Mouse (Mus musculus) hindbrain, embryonic 16.5 days (tissue): ENCODE results near the gene Il17ra. TPM values are rescaled to one million over a fixed set of nuclear protein-coding genes. Genes with fewer than 3 reads are reported as not detected.

Source experiments
- ATAC-seq: fragments of 200-750 bp; cut with Nextera tagmentation; 2 replicates; pipeline ENCODE4 v1.8.0; 2017; ENCODE audit warnings: moderate TSS enrichment, moderate library complexity
- H3K27ac ChIP-seq: fragments of 300-500 bp; sonication (generic); 2 replicates; pipeline ENCODE4 v1.5.1; 2014; ENCODE audit warnings: low read depth, mild to moderate bottlenecking, control low read depth, low read length, moderate library complexity
- H3K27me3 ChIP-seq: fragments of 300-500 bp; sonication (generic); replicated peaks from 2 replicates; pipeline ENCODE4 v1.6.1; 2014; ENCODE audit warnings: low read length; ENCODE audit not compliant: control insufficient read depth, insufficient read depth
- H3K36me3 ChIP-seq: fragments of 300-500 bp; sonication (generic); 2 replicates; pipeline ENCODE4 v1.6.1; 2014; ENCODE audit warnings: mild to moderate bottlenecking, low read length, moderate library complexity, mixed read lengths; ENCODE audit not compliant: control insufficient read depth, insufficient read depth
- H3K4me1 ChIP-seq: fragments of 300-500 bp; sonication (generic); 2 replicates; pipeline ENCODE4 v1.6.1; 2014; ENCODE audit warnings: low read depth, low read length; ENCODE audit not compliant: control insufficient read depth, insufficient read depth
- H3K4me2 ChIP-seq: fragments of 300-500 bp; sonication (generic); 2 replicates; pipeline ENCODE4 v1.6.1; 2014; ENCODE audit warnings: mild to moderate bottlenecking, low read length, control low read depth, moderate library complexity
- H3K4me3 ChIP-seq: fragments of 300-500 bp; sonication (generic); 2 replicates; pipeline ENCODE4 v1.5.1; 2014; ENCODE audit warnings: mild to moderate bottlenecking, low read length, control low read depth, moderate library complexity
- H3K9ac ChIP-seq: fragments of 300-500 bp; sonication (generic); 2 replicates; pipeline ENCODE4 v1.6.1; 2014; ENCODE audit warnings: low read depth, mild to moderate bottlenecking, control low read depth, low read length, moderate library complexity
- H3K9me3 ChIP-seq: fragments of 300-500 bp; sonication (generic); 2 replicates; pipeline ENCODE4 v1.6.1; 2014; ENCODE audit warnings: mild to moderate bottlenecking, low read length, moderate library complexity; ENCODE audit not compliant: control insufficient read depth
- WGBS: fragments of 180-500 bp; shearing (Covaris S2); extraction: QIAGEN DNeasy Blood & Tissue Kit; methylation state at CpG from one replicate; pipeline ENCODE4 v1.1.7; 2014; 5-methylcytosine and 5-hydroxymethylcytosine counted together
- polyA plus RNA-seq: library from polyadenylated mRNA; unstranded; fragments of >200 nt; fragmentation: Nextera tagmentation; extraction: Ambion mirVana; gene quantifications from 2 replicates; pipeline ENCODE4 v1.2.1, GENCODE M21; 2015

Il17ra gene
- polyA plus RNA-seq, 1 experiment from 2014 or later: 4.9 TPM

DNA sequence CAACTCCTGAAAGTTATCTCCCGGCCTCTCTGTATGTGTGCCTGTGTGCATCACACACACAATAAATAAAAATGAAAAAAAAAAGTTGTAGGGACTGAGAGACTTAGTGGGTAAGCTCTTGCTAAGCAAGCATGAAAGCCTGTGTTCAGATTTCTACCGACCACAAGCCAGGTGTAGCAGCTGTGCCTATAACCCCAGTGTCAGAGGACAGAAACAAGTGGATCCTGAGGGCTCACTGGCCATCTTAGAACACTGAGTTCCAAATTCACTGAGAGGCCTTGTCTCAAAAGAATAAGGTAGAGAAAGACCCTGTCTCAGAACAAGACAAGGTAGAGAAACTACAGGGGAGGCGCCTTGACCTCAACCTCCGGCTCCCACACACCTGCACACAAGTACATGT lies 5.2 kb downstream of the Il17ra start:
- H3K4me1 ChIP-seq: peaks cover 15% of the 10 kb centered on the region
- no peak for ATAC-seq
- peaks cover 7% of the 10 kb centered on the region for H3K27me3 ChIP-seq
- H3K9ac ChIP-seq: no peak overlapping the region
- no peak overlapping the region for H3K4me3 ChIP-seq
- H3K27ac ChIP-seq: no peak overlapping the region
- no peaks in the 10 kb centered on the region for H3K9me3 ChIP-seq
- H3K36me3 ChIP-seq: no peaks in the 10 kb centered on the region
- H3K4me2 ChIP-seq: no peak overlapping the region
- 87% methylated on average over 4 of the region's 4 CpGs for WGBS

DNA sequence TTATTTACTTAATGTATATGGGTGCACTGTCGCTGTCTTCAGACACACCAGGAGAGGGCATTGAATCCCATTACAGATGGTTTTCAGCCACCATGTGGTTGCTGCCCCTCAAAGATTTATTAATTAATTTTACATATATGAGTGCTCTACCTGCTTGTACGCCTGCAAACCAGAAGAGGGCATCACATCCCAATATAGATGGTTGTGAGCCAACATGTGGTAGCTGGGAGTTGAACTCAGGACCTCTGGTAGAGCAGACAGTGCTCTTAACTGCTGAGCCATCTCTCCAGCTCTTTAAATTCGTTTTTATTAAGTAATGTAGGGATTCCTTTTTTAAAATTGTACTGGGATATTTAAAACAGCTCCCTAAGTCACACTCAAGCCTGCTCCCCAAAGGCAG lies 6.2 kb downstream of the Il17ra start:
- H3K27ac ChIP-seq: no peak overlapping the region
- WGBS: 71% methylated on average over 3 of the region's 3 CpGs
- H3K36me3 ChIP-seq: no peaks in the 10 kb centered on the region
- no peak overlapping the region for H3K9ac ChIP-seq
- ATAC-seq: no peak
- H3K27me3 ChIP-seq: peaks cover 7% of the 10 kb centered on the region
- H3K4me3 ChIP-seq: no peak overlapping the region
- H3K4me1 ChIP-seq: peaks cover 17% of the 10 kb centered on the region
- H3K4me2 ChIP-seq: no peak overlapping the region
- H3K9me3 ChIP-seq: no peaks in the 10 kb centered on the region

DNA sequence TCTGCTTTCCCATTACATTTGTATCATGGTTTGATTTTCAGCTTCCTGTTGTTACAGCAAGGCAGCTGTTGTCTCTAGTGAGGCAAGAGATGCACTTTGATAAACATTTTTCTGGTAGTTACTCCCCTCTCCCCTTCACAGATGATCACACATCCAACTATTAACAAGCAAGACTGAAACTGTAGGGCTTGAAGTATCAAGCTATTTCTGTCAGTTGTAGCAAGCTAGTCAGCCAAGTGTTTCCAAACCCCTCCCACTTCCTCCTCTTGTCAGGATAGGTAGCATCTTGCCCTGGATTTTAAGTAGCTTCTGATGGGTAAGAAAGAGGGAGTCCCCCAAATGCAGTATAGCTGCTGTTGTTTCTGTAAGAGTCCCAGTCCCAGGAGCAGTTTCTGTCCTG lies 6.7 kb downstream of the Il17ra start:
- Histone ChIP-seq H3K9me3 (no peaks in the 10 kb centered on the region), H3K36me3 (no peaks in the 10 kb centered on the region), H3K4me2 (no peak overlapping the region), H3K27me3 (peaks cover 3% of the 10 kb centered on the region), H3K9ac (no peak overlapping the region), H3K4me3 (no peak overlapping the region), H3K4me1 (peaks cover 17% of the 10 kb centered on the region), H3K27ac (no peak overlapping the region)
- no peak for ATAC-seq

DNA sequence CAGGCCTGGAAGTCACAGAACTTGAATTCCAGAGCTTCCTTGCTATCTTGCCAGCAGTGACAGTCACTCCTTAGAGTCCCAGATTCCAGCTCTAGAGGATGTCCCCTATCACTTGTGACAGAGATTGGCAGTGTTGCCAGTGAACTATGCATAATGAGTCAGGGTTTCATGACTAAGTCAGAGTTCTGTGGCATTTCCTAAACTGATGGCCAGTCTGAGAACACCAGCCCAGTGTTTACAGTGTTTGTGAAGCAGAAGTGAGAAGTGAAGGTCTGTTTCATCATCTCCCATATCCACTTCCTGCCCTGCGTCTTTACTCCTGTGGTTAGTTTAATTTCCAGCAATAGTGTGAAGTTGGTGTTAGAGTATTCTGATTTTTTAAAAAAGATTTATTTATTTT lies 7.6 kb downstream of the Il17ra start:
- 84% methylated on average over 1 of the region's 1 CpGs for WGBS

DNA sequence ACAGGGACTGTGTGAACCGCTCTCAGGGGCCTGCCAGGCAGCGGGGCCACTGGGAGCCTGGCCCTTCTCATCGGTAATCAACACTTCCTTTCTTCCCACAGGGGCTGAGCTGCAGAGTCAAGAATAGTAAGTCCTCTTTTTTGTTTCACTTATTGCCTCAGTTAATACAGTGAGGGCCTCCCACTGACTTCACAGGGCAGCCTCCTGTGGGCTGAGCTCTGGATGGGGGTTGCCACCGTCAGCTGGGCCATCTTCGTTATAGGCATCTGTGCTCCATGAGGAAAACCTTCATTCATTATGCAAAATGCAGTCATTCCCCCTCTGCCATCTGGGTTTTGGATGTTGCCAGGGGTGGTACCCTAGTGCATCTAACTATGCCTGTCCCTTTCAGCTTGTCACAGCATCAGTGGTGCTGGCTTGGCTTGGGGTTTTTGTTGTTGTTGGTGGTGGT lies 9.0 kb downstream of the Il17ra start:
- Histone ChIP-seq H3K27ac (peak overlapping the region; percentile 57), H3K9me3 (no peaks in the 10 kb centered on the region), H3K27me3 (no peaks in the 10 kb centered on the region), H3K36me3 (no peaks in the 10 kb centered on the region), H3K9ac (no peak overlapping the region), H3K4me1 (peaks cover 17% of the 10 kb centered on the region), H3K4me3 (no peak overlapping the region), H3K4me2 (0 out of 2 replicates have a peak overlapping the region, but pooled peaks have one; percentile 10)
- ATAC-seq: peak; percentile 74
- WGBS: 4% methylated on average over 5 of the region's 5 CpGs

More for the DNA sequence above, 7.6 kb downstream of the Il17ra start:
- H3K4me2 ChIP-seq: no peak overlapping the region
- ATAC-seq: no peak
- peaks cover 17% of the 10 kb centered on the region for H3K4me1 ChIP-seq
- H3K27me3 ChIP-seq: no peaks in the 10 kb centered on the region
- H3K9ac ChIP-seq: no peak overlapping the region
- H3K27ac ChIP-seq: no peak overlapping the region
- no peaks in the 10 kb centered on the region for H3K36me3 ChIP-seq
- no peak overlapping the region for H3K4me3 ChIP-seq
- no peaks in the 10 kb centered on the region for H3K9me3 ChIP-seq

DNA sequence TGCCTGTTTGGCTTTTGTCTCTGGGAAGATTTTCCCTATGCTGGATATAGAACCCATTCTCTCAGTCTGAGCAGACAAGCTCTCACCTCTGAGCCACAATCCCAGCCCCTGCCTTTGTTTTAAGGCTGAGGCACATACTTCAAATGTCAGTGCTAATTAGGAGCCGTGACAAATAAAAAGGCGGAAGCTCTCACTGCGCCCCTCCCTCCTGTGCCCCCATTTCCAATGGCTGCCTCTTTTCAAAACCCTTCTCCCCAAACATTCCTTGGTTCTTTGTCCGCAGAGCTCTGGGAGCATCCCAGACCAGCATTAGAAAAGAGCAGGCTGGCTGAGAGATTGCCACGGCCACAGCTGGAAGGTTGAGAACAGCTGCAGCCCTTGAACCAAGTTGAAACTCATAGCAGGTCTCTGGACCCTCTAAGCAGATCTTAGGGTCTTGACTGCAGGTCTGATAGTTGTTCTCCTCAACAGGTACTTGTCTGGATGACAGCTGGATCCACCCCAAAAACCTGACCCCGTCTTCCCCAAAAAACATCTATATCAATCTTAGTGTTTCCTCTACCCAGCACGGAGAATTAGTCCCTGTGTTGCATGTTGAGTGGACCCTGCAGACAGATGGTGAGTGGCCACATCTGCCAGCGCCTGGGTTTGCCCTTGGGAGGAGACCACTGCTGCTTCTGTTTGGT lies 9.6 kb downstream of the Il17ra start:
- Histone ChIP-seq H3K36me3 (no peaks in the 10 kb centered on the region), H3K9me3 (no peaks in the 10 kb centered on the region), H3K9ac (no peak overlapping the region), H3K27me3 (no peaks in the 10 kb centered on the region), H3K27ac (peak overlapping the region; percentile 57), H3K4me1 (peaks cover 17% of the 10 kb centered on the region), H3K4me2 (no peak overlapping the region), H3K4me3 (no peak overlapping the region)
- ATAC-seq: peak; percentile 34; the same call in 1 of the 2 replicates
- WGBS: 10% methylated on average over 8 of the region's 8 CpGs

DNA sequence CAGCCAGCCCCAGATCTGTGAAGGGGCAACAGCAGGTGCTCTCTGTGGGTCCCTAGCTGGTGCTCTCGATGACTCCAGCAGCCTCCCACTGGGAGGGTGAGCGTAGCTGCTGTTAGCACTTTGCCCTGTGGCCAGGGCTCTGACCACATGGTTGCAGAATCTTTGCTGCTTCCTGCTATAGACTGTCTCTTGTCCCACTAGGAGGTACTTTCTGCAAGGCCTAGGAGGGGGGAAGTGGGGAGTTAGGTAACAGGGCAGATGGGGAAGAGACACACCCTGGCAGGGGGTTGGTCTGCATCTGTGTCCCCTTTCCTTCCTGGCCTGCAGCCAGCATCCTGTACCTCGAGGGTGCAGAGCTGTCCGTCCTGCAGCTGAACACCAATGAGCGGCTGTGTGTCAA lies 10.4 kb downstream of the Il17ra start:
- ATAC-seq: 0 out of 2 replicates have a peak, but pooled peaks have one; percentile 22
- H3K4me3 ChIP-seq: no peak overlapping the region
- H3K27ac ChIP-seq: no peak overlapping the region
- no peaks in the 10 kb centered on the region for H3K27me3 ChIP-seq
- WGBS: 21% methylated on average over 5 of the region's 5 CpGs
- H3K9ac ChIP-seq: no peak overlapping the region
- no peaks in the 10 kb centered on the region for H3K9me3 ChIP-seq
- no peaks in the 10 kb centered on the region for H3K36me3 ChIP-seq
- peaks cover 17% of the 10 kb centered on the region for H3K4me1 ChIP-seq
- no peak overlapping the region for H3K4me2 ChIP-seq

DNA sequence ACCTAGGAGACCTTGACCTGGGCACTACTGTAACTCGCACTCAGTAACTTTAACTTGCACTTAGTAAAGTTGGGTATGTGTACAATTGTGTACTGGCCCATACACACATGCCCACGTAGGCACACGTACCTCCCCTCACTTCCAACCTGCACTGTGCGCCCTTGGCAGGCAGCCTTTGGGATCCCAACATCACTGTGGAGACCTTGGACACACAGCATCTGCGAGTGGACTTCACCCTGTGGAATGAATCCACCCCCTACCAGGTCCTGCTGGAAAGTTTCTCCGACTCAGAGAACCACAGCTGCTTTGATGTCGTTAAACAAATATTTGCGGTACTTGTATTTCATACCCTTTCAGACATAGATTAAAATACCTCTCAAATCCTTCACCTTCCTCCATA lies 12.2 kb downstream of the Il17ra start:
- ATAC-seq: no peak
- Histone ChIP-seq H3K4me1 (peaks cover 17% of the 10 kb centered on the region), H3K27ac (no peak overlapping the region), H3K9me3 (no peaks in the 10 kb centered on the region), H3K36me3 (peaks cover 2% of the 10 kb centered on the region; the same call in 1 of the 2 replicates), H3K4me2 (no peak overlapping the region), H3K4me3 (no peak overlapping the region), H3K9ac (no peak overlapping the region), H3K27me3 (no peaks in the 10 kb centered on the region)
- 87% methylated on average over 8 of the region's 8 CpGs for WGBS

DNA sequence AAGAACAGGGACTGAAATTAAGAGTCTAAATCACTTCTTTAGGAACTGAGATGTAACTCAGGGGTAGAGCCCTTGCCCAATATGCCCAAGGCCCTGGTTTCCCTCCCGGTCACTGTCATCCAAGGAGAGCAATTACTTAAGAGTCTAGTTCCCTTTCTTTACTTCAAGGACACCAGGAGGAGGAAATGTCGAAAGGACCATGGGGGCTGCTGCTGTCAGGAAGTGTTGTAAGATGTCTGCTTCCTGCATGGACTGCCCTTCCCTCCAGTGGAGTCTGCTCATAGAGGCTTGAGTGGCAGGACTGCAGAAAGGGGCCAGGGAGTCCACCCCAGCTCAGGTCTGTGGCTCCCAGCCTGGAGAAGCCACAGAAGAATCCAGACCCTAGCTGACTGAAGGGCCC lies 16.3 kb downstream of the Il17ra start:
- WGBS: 81% methylated on average over 2 of the region's 2 CpGs
- Histone ChIP-seq H3K4me3 (no peak overlapping the region), H3K27me3 (no peaks in the 10 kb centered on the region), H3K9me3 (no peaks in the 10 kb centered on the region), H3K27ac (no peak overlapping the region), H3K36me3 (peaks cover 11% of the 10 kb centered on the region), H3K9ac (no peak overlapping the region), H3K4me1 (no peaks in the 10 kb centered on the region), H3K4me2 (no peak overlapping the region)
- no peak for ATAC-seq
